Mouse (Mus musculus) frontal cortex, postnatal 10 days (tissue): ENCODE results near the gene Nsa2.

ENCODE experiments used
- DNase-seq, 2 experiments: peaks; one replicate each; pipeline ENCODE4 v3.0.0; 2022; ENCODE audit warnings: low spot score in 2 of 2, mixed read lengths in 1 of 2

Gene Nsa2

GRCm38 (mm10) chr13:97087421-97087820 lies 50.3 kb downstream of the Nsa2 start:
- DNase-seq: no peak

- no peak for DNase-seq
Measured at GRCm38 (mm10) chr13:97086316-97086715, 51.4 kb downstream of the Nsa2 start.

GRCm38 (mm10) chr13:97082432-97082831 lies 55.3 kb downstream of the Nsa2 start:
- DNase-seq: no peak

- DNase-seq: no peak
Measured at GRCm38 (mm10) chr13:97080615-97081014, 57.1 kb downstream of the Nsa2 start.

GRCm38 (mm10) chr13:97080201-97080600 lies 57.5 kb downstream of the Nsa2 start:
- no peak for DNase-seq
